ENCODE assay signal across 27 mouse cellular contexts in genomic region chr3:109059903-109060302, GRCm38 (mm10). TPM values are rescaled to one million over a fixed set of nuclear protein-coding genes. Genes with fewer than 3 reads are reported as not detected.
DNase-seq lines count a peak whose midpoint lies in the region; ATAC-seq and TF ChIP-seq lines count a peak whose summit lies in the region.
"Had no signal": no experiment of that assay in that cellular context is flagged by ENCODE, and none has a peak within 500 bp of the region (broad histone marks: within the 10 kb centered on the region; RNA-seq: fewer than 3 reads in every experiment).

No protein-coding gene starts in this region.

- no peak overlapping the region for H3K27ac ChIP-seq in lung, postnatal 0 days (ENCODE audit: low read length)
- H3K27ac ChIP-seq in hindbrain, embryonic 11.5 days (ENCODE audit: low read depth, low read length) = no peak overlapping the region
- H3K27ac ChIP-seq: embryonic facial prominence, embryonic 10.5 days; forebrain, embryonic 10.5 days; hindbrain, embryonic 14.5 days; kidney, postnatal 0 days had no signal

- ATAC-seq in lung, postnatal 0 days = no peak
- no peak for ATAC-seq in activated CD4-positive, CD25-positive, alpha-beta regulatory T cell, adult 4 months
- no peak for ATAC-seq in hindbrain, embryonic 11.5 days (ENCODE audit: low FRiP score)
- ATAC-seq: CD4-positive, CD25-positive, alpha-beta regulatory T cell, adult 4 months; inflammation-experienced regulatory T-cells, adult 6 months had no signal

- peak; percentile 8 to 38 for DNase-seq in frontal cortex, postnatal 36 days (ENCODE audit: low spot score in 2 of 2)
- no peak for DNase-seq in frontal cortex, postnatal 25 days (ENCODE audit: low spot score in 2 of 2)
- DNase-seq in lung, postnatal 0 days (ENCODE audit: low spot score) = no peak
- DNase-seq in lung, postnatal 25 days (ENCODE audit: low spot score) = no peak
- DNase-seq in fibroblast of lung, adult 2 months (ENCODE audit: low read depth) = peak; percentile 27
- DNase-seq in telencephalon, adult 2 months (ENCODE audit: low read depth, low spot score) = peak; percentile 13
- no peak for DNase-seq in hindbrain, embryonic 11.5 days (ENCODE audit: low spot score)
- DNase-seq: adrenal gland, postnatal 10 days; cerebellum, postnatal 10 days; gastrocnemius, postnatal 14 days; heart, adult 18-20 months; heart, postnatal 14 days; kidney, adult 18-20 months had no signal

- no peaks in the 10 kb centered on the region for H3K4me1 ChIP-seq in lung, postnatal 0 days (ENCODE audit: insufficient read depth, low read depth, low read length)
- H3K4me1 ChIP-seq in hindbrain, embryonic 11.5 days (replicated peaks; ENCODE audit: control insufficient read depth, insufficient read depth, low read length) = no peaks in the 10 kb centered on the region
- H3K4me1 ChIP-seq: embryonic facial prominence, embryonic 10.5 days; forebrain, embryonic 10.5 days; heart, embryonic 12.5 days had no signal

- H3K4me2 ChIP-seq in lung, postnatal 0 days (replicated peaks; ENCODE audit: low read depth, low read length) = no peak overlapping the region
- no peak overlapping the region for H3K4me2 ChIP-seq in hindbrain, embryonic 11.5 days (replicated peaks; ENCODE audit: low read depth, low read length)
- H3K4me2 ChIP-seq: hindbrain, embryonic 14.5 days; midbrain, embryonic 11.5 days had no signal

- no peak overlapping the region for H3K4me3 ChIP-seq in lung, postnatal 0 days (ENCODE audit: low read depth, low read length)
- H3K4me3 ChIP-seq in hindbrain, embryonic 11.5 days (ENCODE audit: low read depth, low read length) = no peak overlapping the region
- H3K4me3 ChIP-seq: embryonic facial prominence, embryonic 10.5 days; forebrain, embryonic 10.5 days; heart, embryonic 12.5 days had no signal

- TF ChIP-seq EP300 in lung, postnatal 0 days (IDR thresholded peaks at IDR 0.05) = no peak

- peak; percentile 8; the same call in 1 of the 2 replicates for TF ChIP-seq CTCF in lung, postnatal 0 days (IDR thresholded peaks at IDR 0.05)

- H3K36me3 ChIP-seq in lung, postnatal 0 days (ENCODE audit: insufficient read depth, low read length) = no peaks in the 10 kb centered on the region
- no peaks in the 10 kb centered on the region for H3K36me3 ChIP-seq in hindbrain, embryonic 11.5 days (ENCODE audit: control insufficient read depth, insufficient read depth, low read length)
- H3K36me3 ChIP-seq: embryonic facial prominence, embryonic 10.5 days; forebrain, embryonic 10.5 days; heart, embryonic 12.5 days had no signal

- no peaks in the 10 kb centered on the region for H3K9me3 ChIP-seq in lung, postnatal 0 days (ENCODE audit: low read length)
- no peaks in the 10 kb centered on the region for H3K9me3 ChIP-seq in hindbrain, embryonic 11.5 days (ENCODE audit: control insufficient read depth, low read length)
- H3K9me3 ChIP-seq: embryonic facial prominence, embryonic 10.5 days; forebrain, embryonic 10.5 days; heart, embryonic 12.5 days had no signal

- no peak overlapping the region for H3K9ac ChIP-seq in lung, postnatal 0 days (replicated peaks; ENCODE audit: low read depth)
- no peak overlapping the region for H3K9ac ChIP-seq in hindbrain, embryonic 11.5 days (ENCODE audit: low read depth, low read length)
- H3K9ac ChIP-seq: heart, embryonic 12.5 days; hindbrain, embryonic 14.5 days had no signal

- WGBS in lung, postnatal 0 days = 55% methylated on average over 8 of the region's 8 CpGs
- WGBS in hindbrain, embryonic 11.5 days = 83% methylated on average over 8 of the region's 8 CpGs

- no peaks in the 10 kb centered on the region for H3K27me3 ChIP-seq in lung, postnatal 0 days (replicated peaks; ENCODE audit: insufficient read depth, low read length)
- no peaks in the 10 kb centered on the region for H3K27me3 ChIP-seq in hindbrain, embryonic 11.5 days (ENCODE audit: control insufficient read depth, insufficient read depth, low read length)

RNA-seq across cellular contexts. Expression of gene Slc25a54, which starts 20.4 kb away (rescaled TPM):
- polyA plus RNA-seq in lung, postnatal 0 days (2015; fragmentation: Nextera tagmentation; extraction: Ambion mirVana) = not detected in 2 replicates
- not detected for polyA plus RNA-seq in activated CD4-positive, CD25-positive, alpha-beta regulatory T cell, adult 4 months (2017; shearing (Covaris generic))
- not detected in 2 replicates for polyA plus RNA-seq in hindbrain, embryonic 11.5 days (2014; fragmentation: Nextera tagmentation; extraction: Ambion mirVana)
- polyA plus RNA-seq: CD4-positive, CD25-positive, alpha-beta regulatory T cell, adult 4 months; cortical plate, adult 2 months; embryonic facial prominence, embryonic 10.5 days; forebrain, embryonic 10.5 days; heart, embryonic 12.5 days; hindbrain, embryonic 14.5 days; inflammation-experienced regulatory T-cells, adult 6 months; kidney, postnatal 0 days; liver, adult 2 months; liver, embryonic 16.5 days; lung, embryonic 16.5 days; midbrain, embryonic 11.5 days; urinary bladder, adult 2 months had no signal

RNA-seq across cellular contexts. Expression of gene Fam102b, which starts 32.5 kb away (rescaled TPM):
- polyA plus RNA-seq in lung, postnatal 0 days (2015; fragmentation: Nextera tagmentation; extraction: Ambion mirVana) = 13.2 and 13.7 TPM in 2 replicates
- 1 to 10 TPM; 3.2 to 4.4 TPM for polyA plus RNA-seq in activated CD4-positive, CD25-positive, alpha-beta regulatory T cell, adult 4 months (2017; shearing (Covaris generic))
- polyA plus RNA-seq in hindbrain, embryonic 11.5 days (2014; fragmentation: Nextera tagmentation; extraction: Ambion mirVana) = 12.5 and 14.9 TPM in 2 replicates

Comparison
In these comparisons a context has a peak if more than half of its experiments do, and no peak if none do; other contexts are left out.
1. DNase-seq: peak in frontal cortex, postnatal 36 days (2 of 2), fibroblast of lung, adult 2 months (single experiment) and telencephalon, adult 2 months (single experiment); none in frontal cortex, postnatal 25 days (0 of 2), lung, postnatal 0 days (single experiment), lung, postnatal 25 days (single experiment) and hindbrain, embryonic 11.5 days (single experiment).